Mouse (Mus musculus) left cerebral cortex, adult 18-20 months (tissue): ENCODE data around the gene Ptpn7. TPM values are rescaled to one million over a fixed set of nuclear protein-coding genes. Genes with fewer than 3 reads are reported as not detected.
"Not testable (repeated sequence)": the region's sequence is repeated elsewhere in the genome, so short reads cannot be mapped to it uniquely, and the experiment has no call there.

ENCODE experiments used
- DNase-seq, 2 experiments: peaks; one replicate each; pipeline ENCODE4 v3.0.0; 2021 to 2022; ENCODE audit warnings: low spot score in 2 of 2, mixed read lengths in 1 of 2
- total RNA-seq, 2 experiments: library from RNA; stranded (reverse); gene quantifications; 2 replicates each; pipeline ENCODE4 v1.2.3; 2021

Ptpn7 gene
- total RNA-seq, 2 experiments from 2014 or later = 0.45 to 0.91 TPM

DNA sequence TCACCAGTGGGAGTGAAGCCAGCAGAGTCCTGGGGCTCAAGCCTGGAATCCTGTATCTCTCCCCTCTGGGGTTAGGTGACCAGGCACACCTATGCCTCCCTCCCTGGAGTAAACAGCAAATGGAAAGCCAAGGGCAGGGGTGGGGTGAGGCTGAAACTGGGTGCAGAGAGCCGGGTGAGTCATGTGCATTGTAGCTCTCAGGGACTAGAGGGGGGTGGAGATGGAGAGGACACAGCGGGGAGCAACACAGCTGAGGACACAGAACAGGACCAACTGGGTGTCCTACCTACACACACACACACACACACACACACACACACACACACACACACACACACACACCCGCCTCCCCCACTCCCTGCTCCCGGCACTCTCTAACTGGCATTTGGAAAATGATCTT is 50.9 kb downstream of the Ptpn7 start:
- no peak for DNase-seq

DNA sequence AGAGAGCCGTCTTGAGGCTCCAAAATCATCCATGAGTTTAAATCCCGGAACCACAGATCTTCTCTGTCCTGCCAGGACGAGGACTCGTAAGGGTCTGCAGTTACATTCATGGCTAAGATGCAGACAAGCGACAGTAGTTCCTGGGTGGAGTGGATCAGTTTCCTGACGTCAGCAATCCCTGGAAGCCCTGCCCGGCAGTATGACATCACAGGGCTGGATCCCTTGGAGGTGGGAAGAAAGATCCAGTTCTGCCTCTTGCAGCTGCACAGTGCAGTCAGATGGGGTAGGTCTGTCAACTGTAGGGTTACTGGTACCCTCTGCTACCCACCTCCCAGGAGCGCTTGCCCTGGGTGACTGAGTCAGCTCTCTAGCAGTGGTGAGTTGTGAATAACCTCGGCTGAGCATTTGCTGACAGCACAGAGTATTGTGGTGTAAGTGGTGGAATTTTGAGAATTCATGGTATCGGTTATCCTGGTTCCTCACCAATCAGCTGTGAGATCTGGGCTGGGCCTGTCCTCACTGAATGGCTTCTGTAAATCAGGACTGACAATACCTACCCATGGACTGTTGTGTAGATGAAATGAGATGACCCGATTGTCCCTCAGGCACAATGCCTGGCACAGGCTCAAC is 51.6 kb downstream of the Ptpn7 start:
- DNase-seq = no peak

DNA sequence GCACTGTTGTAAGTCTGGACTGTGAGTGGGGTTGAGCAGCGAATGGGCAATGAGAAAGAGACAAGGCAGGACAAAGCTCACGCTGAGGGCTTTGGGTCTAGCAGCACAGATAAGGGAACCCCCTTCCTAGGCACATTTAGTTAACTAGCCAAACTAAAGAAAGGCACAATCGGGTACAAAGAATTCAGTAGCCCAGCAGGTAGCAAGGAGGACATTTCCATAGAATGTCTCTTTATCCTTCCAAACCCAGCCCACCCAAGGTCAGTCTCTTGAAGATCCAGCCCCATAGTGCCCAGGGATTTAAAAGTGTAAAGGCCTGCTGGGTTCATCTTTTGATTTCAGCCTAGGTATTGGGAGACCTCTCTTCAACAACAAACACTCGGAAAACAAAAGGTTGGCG is 53.4 kb downstream of the Ptpn7 start:
- no peak for DNase-seq

DNA sequence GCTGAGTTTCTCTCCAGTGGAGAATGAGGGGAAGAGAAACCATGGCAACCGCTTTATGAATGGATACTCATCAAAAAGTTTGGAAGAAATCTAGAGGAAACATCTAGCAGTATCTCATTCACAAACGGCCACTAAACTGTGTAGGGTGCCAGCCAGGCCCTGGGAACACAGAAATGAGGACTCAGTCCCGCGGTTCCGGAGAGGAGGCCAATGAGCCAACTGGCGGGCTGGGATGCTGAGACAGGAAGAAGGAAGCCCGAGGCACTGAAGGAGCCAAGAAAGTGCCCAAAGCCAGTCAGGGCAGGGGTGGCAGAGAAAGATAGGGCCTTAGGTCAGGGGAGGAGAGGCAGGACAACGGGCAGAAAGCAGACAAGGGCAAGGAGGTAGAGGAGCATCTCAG is 53.9 kb downstream of the Ptpn7 start:
- DNase-seq = no peak

DNA sequence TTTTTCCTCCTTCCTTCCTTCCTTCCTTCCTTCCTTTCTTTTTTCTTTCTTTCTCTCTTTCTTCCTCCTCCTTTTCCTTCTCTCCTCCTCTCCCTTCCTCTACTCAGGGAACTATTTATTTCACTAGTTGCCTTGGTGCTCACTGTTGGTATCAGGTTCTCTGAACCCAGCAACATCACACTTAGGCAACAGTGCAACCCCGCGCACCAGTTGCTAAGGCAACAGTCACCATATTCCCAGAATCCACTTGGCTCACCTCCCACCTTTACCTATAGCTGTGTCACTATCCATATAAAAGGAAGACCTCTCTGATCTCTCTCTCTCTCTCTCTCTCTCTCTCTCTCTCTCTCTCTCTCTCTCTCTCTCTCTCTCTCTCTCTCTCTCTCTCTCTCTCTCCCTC is 54.5 kb downstream of the Ptpn7 start:
- DNase-seq = not testable (repeated sequence)

DNA sequence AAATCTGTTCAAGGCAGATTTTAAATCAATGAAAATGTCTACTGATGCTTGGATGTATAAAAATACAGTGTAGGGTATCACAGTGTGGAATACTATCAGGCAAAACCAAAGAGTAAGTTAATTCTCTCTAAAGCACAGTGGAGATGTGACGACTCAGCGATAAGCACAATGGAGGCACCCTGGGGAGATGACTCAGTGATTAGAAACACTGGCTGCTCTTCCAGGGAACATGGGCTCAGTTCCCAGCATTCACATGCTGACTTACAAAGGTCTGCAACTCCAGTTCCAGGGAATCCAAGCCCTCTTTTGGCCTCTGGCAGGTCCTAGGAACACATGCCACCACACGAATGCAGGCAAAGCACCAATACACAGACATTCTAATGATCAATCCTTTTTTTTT is 55.7 kb downstream of the Ptpn7 start:
- no peak for DNase-seq

DNA sequence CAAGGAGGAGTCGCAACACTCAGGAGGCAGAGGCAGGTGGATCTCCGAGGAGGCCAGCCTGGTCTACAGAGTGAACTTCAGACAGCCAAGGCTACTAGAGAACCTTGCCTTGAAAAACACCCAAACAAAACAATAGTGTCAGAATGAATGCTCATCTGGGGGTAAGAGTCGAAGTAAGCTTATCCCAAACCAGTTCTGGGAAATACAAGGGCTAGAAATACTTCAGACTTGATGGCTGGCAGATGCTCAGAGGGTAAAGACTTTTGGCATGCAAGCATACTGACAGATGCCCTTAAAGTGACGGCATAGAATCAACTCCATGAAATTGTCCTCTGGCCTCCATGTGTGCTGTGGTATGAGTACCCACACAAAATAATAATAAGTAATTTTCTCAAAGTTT is 56.7 kb downstream of the Ptpn7 start:
- DNase-seq = no peak

DNA sequence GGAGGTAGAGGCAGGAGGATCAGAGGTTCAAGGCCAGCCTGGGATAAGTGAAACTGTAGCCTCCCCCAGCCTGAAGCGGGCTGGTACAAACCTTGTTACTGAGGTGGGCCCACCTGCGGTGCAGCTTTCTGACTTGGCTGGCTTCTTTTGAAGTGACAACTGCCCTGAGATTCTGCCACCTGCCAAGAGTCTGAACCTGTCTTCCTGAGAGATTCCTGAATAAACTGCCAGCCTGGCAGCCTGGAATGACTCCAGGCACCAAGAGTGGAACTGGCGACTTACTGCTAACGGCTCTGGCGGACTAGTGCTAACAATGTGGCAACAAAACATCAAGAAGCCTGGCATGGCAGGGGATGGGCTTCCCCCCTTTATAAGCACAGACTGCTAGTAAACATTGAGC is 61.8 kb downstream of the Ptpn7 start:
- not testable (repeated sequence) for DNase-seq

Other genes starting within 250 kb of the Ptpn7 start
- gene Ppp1r12b, start 176.8 kb upstream of the Ptpn7 start, total RNA-seq = 10 to 100 TPM; 74.7 to 78.5 TPM
- gene Ube2t, start 170.1 kb upstream of the Ptpn7 start, total RNA-seq = 1 to 10 TPM; 1.6 to 1.8 TPM
- gene Lgr6, start 27.4 kb upstream of the Ptpn7 start, total RNA-seq = 1 to 10 TPM; 1.5 to 2.7 TPM
- 100 to 1,000 TPM; 264 to 266 TPM for gene Arl8a, start 14.1 kb downstream of the Ptpn7 start, total RNA-seq
- gene Gpr37l1, start 35.0 kb downstream of the Ptpn7 start, total RNA-seq = 100 to 1,000 TPM; 160 to 178 TPM
- not detected for gene Elf3, start 125.9 kb downstream of the Ptpn7 start, total RNA-seq
- 10 to 100 TPM; 46.9 to 54.7 TPM for gene Rnpep, start 151.4 kb downstream of the Ptpn7 start, total RNA-seq
- gene Timm17a, start 181.1 kb downstream of the Ptpn7 start, total RNA-seq = 100 to 1,000 TPM; 176 to 188 TPM
- under 1 TPM; 0.72 to 0.82 TPM for gene Lmod1, start 192.1 kb downstream of the Ptpn7 start, total RNA-seq
- gene Shisa4, start 242.5 kb downstream of the Ptpn7 start, total RNA-seq = 100 to 1,000 TPM; 160 to 186 TPM